Mouse (Mus musculus) spleen, adult 2 months (tissue): Measurements from ENCODE around the gene Dlg5.

Source experiments
- CTCF ChIP-seq: fragments of 200-500 bp; IDR thresholded peaks from 2 replicates; pipeline ENCODE4 v1.5.1; 2011; ENCODE audit warnings: mild to moderate bottlenecking, inconsistent platforms; ENCODE audit not compliant: insufficient read depth, insufficient read length, insufficient replicate concordance; ENCODE audit errors: extremely low read depth
- POLR2A ChIP-seq: fragments of 200-500 bp; IDR thresholded peaks from 2 replicates; pipeline ENCODE4 v1.6.1; 2011; ENCODE audit warnings: low read depth, low read length, inconsistent platforms

DNA sequence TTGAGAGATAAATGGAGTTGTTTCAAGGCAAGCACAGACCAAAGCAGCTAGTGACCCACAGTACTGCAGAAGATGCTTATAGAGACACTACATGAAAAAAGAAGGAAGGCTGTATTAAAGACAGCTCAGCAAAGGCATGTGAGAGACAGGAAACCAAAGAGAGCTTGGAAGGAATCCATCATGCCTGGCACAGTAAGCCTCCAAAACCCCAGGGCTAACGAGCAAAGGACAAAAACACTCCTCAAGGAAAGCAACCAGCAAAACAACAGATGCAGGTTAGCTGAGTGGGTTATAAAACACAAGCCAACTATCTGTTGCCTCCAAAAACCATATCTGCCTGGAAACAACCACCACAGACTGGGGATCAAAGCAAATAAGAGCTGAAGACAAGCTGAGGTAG, 121.5 kb downstream of the Dlg5 start:
- no peak for TF ChIP-seq POLR2A
- no peak for TF ChIP-seq CTCF
